Mouse (Mus musculus): ENCODE data around the gene Ano4. TPM values are rescaled to one million over a fixed set of nuclear protein-coding genes. Genes with fewer than 3 reads are reported as not detected.

Ano4 gene
- polyA plus RNA-seq, 1 experiment from 2014 or later, result 1.6 TPM

- no peaks in the 10 kb centered on the region for H3K9me3 ChIP-seq
- no peak for ATAC-seq (ENCODE audit: low FRiP score)
- no peak overlapping the region for H3K27ac ChIP-seq
- WGBS, result 71% methylated on average over 6 of the region's 6 CpGs
- no peak overlapping the region for H3K4me3 ChIP-seq (replicated peaks)
- H3K4me1 ChIP-seq, result no peaks in the 10 kb centered on the region
- no peaks in the 10 kb centered on the region for H3K27me3 ChIP-seq
- H3K9ac ChIP-seq, result no peak overlapping the region
- no peak overlapping the region for H3K4me2 ChIP-seq
- H3K36me3 ChIP-seq (replicated peaks), result no peaks in the 10 kb centered on the region
These were observed 365.6 kb downstream of the Ano4 start for GRCm38 (mm10) chr10:88978932-88979331.

DNA sequence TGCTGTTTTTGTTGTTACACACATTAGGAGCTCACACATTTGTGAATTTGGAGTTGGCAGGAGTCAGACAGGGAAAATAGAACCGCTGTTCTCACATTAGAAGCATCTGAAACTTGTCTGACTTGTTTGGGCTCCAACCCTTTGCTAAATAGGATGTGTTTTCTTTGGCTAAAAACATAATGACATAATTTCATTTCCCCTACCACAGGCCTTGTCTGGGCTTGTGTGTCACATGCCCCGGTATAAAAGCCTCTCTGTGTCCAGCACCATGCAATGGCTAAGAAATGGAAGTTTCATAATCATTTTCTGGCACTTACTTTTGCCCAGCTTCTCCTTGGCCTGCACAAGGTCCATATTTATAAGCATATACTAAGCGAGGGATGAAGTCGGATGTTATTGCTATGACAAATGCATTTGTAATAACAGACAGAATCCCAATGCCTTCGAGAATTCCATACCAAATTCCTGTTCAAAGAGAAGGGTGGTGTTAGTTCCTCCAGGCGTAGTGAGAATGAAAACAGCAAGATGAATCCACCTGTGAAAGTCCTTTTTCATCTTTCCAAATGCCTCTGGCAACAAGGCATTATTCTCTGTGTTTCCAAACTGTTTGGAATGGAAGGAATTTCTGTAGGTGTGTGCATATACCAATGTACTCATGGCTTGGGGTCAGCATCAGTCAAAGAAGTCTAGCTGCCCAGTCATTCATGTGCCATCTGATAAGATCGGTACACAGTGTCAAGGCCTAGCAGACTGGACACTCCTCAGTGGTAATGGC, 373.4 kb downstream of the Ano4 start:
- Histone ChIP-seq H3K36me3 (replicated peaks) (no peaks in the 10 kb centered on the region), H3K27me3 (no peaks in the 10 kb centered on the region), H3K27ac (no peak overlapping the region), H3K9me3 (no peaks in the 10 kb centered on the region), H3K4me1 (no peaks in the 10 kb centered on the region), H3K9ac (no peak overlapping the region), H3K4me2 (no peak overlapping the region), H3K4me3 (replicated peaks) (no peak overlapping the region)
- no peak for ATAC-seq (ENCODE audit: low FRiP score)
- 89% methylated on average over 7 of the region's 7 CpGs for WGBS

GRCm38 (mm10) chr10:88968586-88968985, 376.0 kb downstream of the Ano4 start:
- no peaks in the 10 kb centered on the region for H3K9me3 ChIP-seq
- H3K4me3 ChIP-seq (replicated peaks), result no peak overlapping the region
- 92% methylated on average over 5 of the region's 5 CpGs for WGBS
- no peak overlapping the region for H3K9ac ChIP-seq
- H3K4me1 ChIP-seq, result no peaks in the 10 kb centered on the region
- H3K36me3 ChIP-seq (replicated peaks), result no peaks in the 10 kb centered on the region
- no peak overlapping the region for H3K4me2 ChIP-seq
- no peaks in the 10 kb centered on the region for H3K27me3 ChIP-seq
- no peak overlapping the region for H3K27ac ChIP-seq
- ATAC-seq (ENCODE audit: low FRiP score), result no peak

- no peak overlapping the region for H3K4me2 ChIP-seq
- H3K36me3 ChIP-seq (replicated peaks), result no peaks in the 10 kb centered on the region
- H3K27me3 ChIP-seq, result no peaks in the 10 kb centered on the region
- no peak overlapping the region for H3K9ac ChIP-seq
- 83% methylated on average over 5 of the region's 5 CpGs for WGBS
- H3K27ac ChIP-seq, result no peak overlapping the region
- no peaks in the 10 kb centered on the region for H3K9me3 ChIP-seq
- H3K4me3 ChIP-seq (replicated peaks), result no peak overlapping the region
- no peak for ATAC-seq (ENCODE audit: low FRiP score)
- H3K4me1 ChIP-seq, result no peaks in the 10 kb centered on the region
These were observed 383.8 kb downstream of the Ano4 start for GRCm38 (mm10) chr10:88960791-88961190.

DNA sequence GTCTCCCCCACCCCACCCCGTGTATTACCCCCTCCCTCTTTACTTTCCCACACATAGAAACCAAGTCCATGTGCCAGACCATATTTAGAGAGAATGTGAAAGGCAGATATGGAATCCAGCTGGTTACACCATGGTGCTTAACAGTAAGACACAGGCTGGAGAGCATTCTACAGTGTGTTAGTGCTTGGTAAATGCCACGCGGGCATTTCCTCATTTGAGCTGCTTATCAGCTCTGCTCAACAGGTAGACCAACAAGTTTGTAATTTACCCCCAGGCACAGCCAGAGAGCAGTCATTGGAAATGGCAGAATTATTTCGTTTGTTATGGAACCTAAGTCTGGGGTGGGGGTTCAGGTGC, 394.3 kb downstream of the Ano4 start:
- ATAC-seq (ENCODE audit: low FRiP score), result no peak
- 83% methylated on average over 4 of the region's 4 CpGs for WGBS
- no peak overlapping the region for H3K9ac ChIP-seq
- H3K27me3 ChIP-seq, result no peaks in the 10 kb centered on the region
- H3K4me1 ChIP-seq, result no peaks in the 10 kb centered on the region
- no peaks in the 10 kb centered on the region for H3K36me3 ChIP-seq (replicated peaks)
- no peak overlapping the region for H3K4me3 ChIP-seq (replicated peaks)
- H3K4me2 ChIP-seq, result no peak overlapping the region
- H3K27ac ChIP-seq, result no peak overlapping the region
- no peaks in the 10 kb centered on the region for H3K9me3 ChIP-seq

DNA sequence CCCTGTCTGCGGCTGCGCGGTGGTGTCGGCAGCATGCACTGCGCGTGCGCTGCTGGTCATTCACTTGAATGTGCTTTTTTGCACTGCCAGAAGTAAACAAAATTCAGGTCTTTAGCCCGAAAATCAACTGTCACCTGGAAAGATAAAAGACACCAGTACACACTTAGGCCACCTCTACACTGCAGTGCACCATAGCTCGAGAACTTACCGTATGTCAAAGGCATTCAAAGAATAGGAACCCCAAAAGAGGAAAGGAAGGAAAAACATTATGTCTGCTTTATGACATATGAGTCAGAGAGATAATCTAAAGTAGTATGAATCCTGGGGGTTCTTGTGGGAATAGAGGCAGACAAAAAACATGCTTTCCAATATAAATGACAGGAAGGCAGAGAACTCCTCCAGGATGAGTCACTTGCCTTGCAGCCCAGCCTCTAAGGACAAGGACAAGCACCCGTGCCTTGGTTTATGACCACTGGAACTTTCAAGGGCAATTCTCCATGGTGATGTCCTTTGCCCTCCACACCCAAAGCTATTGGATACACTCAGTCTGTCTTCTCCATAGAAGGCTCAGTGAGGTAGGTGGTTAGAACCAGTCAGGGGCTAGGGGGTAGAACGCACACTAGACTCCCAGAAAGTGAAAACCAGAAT, 394.8 kb downstream of the Ano4 start:
- Histone ChIP-seq H3K4me1 (no peaks in the 10 kb centered on the region), H3K4me3 (replicated peaks) (no peak overlapping the region), H3K4me2 (no peak overlapping the region), H3K36me3 (replicated peaks) (no peaks in the 10 kb centered on the region), H3K9ac (no peak overlapping the region), H3K27me3 (no peaks in the 10 kb centered on the region), H3K9me3 (no peaks in the 10 kb centered on the region), H3K27ac (no peak overlapping the region)
- ATAC-seq (ENCODE audit: low FRiP score), result no peak
- WGBS, result 94% methylated on average over 12 of the region's 12 CpGs

Other genes with a start within 250 kb of the Ano4 start
- 16.8 and 21.9 TPM in 2 replicates for gene Gas2l3, start 99.2 kb upstream of the Ano4 start, polyA plus RNA-seq (2016; fragmentation: Nextera tagmentation; extraction: Ambion mirVana)
- gene Nr1h4, start 188.8 kb upstream of the Ano4 start, polyA plus RNA-seq (2016; fragmentation: Nextera tagmentation; extraction: Ambion mirVana), result not detected in 2 replicates